Mouse (Mus musculus) bone marrow, adult 2 months (tissue): Measurements from ENCODE around the gene Map3k13.

ENCODE experiments used
- CTCF ChIP-seq: fragments of 200-500 bp; IDR thresholded peaks from 2 replicates; pipeline ENCODE4 v1.5.1; 2011; ENCODE audit warnings: low read length, control low read depth; ENCODE audit not compliant: control insufficient read depth, insufficient read depth
- POLR2A ChIP-seq: fragments of 200-500 bp; IDR thresholded peaks from 2 replicates; pipeline ENCODE4 v1.6.1; 2011; ENCODE audit warnings: low read depth, mild to moderate bottlenecking, control low read depth, low read length, borderline replicate concordance; ENCODE audit not compliant: control insufficient read depth

DNA sequence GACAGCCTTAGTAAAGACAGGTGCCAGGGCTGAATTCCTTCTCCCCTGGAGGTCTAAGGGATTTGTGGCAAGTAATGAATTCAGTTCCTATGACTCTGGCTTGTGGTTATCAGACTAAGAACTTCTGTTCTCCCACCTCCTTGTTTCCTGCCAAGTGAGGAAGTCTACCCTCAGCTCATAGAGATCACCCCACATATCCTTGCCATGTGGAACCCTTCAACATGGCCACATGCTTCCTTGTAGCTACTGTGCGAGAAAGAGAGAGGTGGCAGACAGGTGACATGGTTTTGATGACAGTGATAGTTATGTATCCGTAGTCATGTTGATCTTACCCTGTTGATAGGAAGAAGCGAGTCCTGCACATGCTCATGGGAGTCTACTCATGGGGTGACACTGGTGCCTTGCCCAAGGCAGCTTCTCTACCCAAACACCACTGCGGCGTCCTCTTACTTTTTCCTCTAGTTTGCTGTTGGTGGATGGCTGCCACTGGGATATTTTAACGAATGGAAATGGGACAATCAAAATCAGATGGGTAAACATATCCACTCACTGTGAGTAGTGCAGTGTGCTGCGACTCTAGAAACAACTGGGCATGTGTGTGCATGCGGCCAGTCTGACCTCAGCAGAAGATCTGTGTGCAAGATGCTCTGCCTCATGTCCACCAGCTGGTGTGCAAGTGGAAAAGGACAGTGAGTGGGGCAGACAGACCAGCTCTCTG, 40.9 kb downstream of the Map3k13 start:
- TF ChIP-seq CTCF (no peak), POLR2A (no peak)
